Mouse (Mus musculus) liver, embryonic 14 days (tissue): Measurements from ENCODE around the gene Ikbke. TPM values are rescaled to one million over a fixed set of nuclear protein-coding genes. Genes with fewer than 3 reads are reported as not detected.

Experiments
- polyA plus RNA-seq: library from polyadenylated mRNA; depleted of rRNA; stranded (reverse); fragments of >200 nt; gene quantifications from 2 replicates; pipeline ENCODE4 v1.2.3, GENCODE M21; 2012; rRNA removed

Ikbke gene
- polyA plus RNA-seq: 6.1 and 7.8 TPM in 2 replicates

GRCm38 (mm10) chr1:131279456-131279776 is at the start of gene Ikbke:
Gene Ikbke, minus strand, starts transcription at chr1:131279606.

DNA sequence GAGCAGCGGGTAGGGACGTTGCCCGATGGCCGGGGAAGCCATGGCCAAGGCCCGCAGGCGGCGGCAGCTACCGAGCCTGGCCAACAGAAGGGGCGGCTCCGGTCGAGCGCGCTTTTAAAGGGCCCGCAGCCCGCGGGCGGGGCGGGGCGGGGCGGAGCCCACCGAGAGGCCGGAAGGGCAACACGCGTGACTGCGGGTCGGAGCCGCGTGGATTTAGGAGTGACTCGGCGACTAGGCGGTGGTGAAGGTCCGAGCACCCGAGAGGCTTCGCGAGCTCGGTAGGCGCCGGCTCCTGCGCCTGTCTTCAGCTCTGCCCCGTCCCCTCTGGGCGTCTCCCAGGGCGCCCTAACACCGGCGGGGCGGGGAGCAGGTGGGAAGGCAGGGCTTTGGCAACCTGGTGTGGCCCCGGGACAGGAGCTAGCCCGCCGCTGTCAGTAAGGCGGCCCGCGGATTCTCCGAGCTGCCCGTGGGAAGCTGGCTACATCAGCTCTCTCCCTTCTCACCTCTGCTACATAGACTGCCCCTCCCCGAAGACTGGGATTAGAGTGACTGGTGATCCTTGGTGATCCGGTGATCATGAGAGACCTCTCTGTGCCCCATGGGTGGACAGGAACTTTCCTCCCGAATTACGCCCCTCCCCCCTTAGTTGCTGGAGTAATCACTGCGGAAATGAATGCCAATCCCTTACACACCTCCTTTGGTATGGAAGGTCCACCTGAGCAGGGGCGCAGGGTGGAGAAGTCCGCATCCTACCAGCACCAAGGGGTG is 34.1 kb downstream of the Ikbke start, which contains the start of gene Rassf5:
Rassf5 (minus strand) TSS at position 170 of the 768 bp plus-strand sequence.

Other genes with a start within 250 kb of the Ikbke start
- gene Mapkapk2, start 181.8 kb downstream of the Ikbke start, polyA plus RNA-seq: 11.9 and 14.7 TPM in 2 replicates
- 9.2 and 11.8 TPM in 2 replicates for gene Dyrk3, start 141.3 kb downstream of the Ikbke start, polyA plus RNA-seq
- gene Eif2d, start 126.4 kb downstream of the Ikbke start, polyA plus RNA-seq: 17.7 and 20.0 TPM in 2 replicates
- gene Rassf5, start 34.3 kb downstream of the Ikbke start, polyA plus RNA-seq: 1.9 and 2.6 TPM in 2 replicates
- gene Srgap2, start 247.7 kb upstream of the Ikbke start, polyA plus RNA-seq: 4.2 and 5.4 TPM in 2 replicates
- gene Fam72a, start 248.3 kb upstream of the Ikbke start, polyA plus RNA-seq: 1.6 TPM in 2 replicates